ENCODE assay signal across 21 mouse cellular contexts in the genomic region with DNA sequence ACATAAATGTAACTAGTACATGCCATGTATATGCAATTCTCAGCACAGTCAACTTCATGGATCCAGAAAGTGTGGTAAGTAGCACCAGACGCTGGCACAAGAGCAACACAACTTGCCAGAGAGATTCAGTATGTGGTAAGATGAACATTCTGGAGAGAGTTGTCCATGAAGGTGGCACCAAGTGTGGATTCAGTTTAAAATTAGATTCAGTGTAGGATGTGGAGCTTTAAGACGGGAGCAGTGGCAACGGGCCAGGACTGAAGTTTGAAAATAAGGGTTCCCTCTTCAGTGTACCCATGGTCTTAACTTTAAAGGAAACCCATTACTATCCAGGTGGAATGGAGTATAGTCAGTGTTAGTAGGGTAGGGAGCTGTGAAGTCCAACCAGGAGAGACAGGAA.
A peak's percentile ranks its signal among the peaks of the same experiment; 100 is the strongest.
DNase-seq lines count a peak whose midpoint lies in the region; ATAC-seq and TF ChIP-seq lines count a peak whose summit lies in the region.
"Had no signal": no experiment of that assay in that cellular context is flagged by ENCODE, and none has a peak within 500 bp of the region (broad histone marks: within the 10 kb centered on the region; RNA-seq: fewer than 3 reads in every experiment).

No protein-coding gene starts in this region.

- no peaks in the 10 kb centered on the region for H3K9me3 ChIP-seq in forebrain, embryonic 14.5 days (replicated peaks; ENCODE audit: control insufficient read depth, low read length)
- H3K9me3 ChIP-seq: embryonic facial prominence, embryonic 13.5 days; forebrain, embryonic 12.5 days; G1E; heart, embryonic 10.5 days had no signal

- no peaks in the 10 kb centered on the region for H3K27me3 ChIP-seq in forebrain, embryonic 14.5 days (replicated peaks; ENCODE audit: control insufficient read depth, insufficient read depth, low read length)
- no peaks in the 10 kb centered on the region for H3K27me3 ChIP-seq in heart, adult 2 months (ENCODE audit: control insufficient read depth, insufficient read depth, low read length)
- H3K27me3 ChIP-seq: embryonic facial prominence, embryonic 13.5 days; forebrain, embryonic 12.5 days had no signal

- no peak overlapping the region for H3K27ac ChIP-seq in forebrain, embryonic 14.5 days (ENCODE audit: low read depth, low read length)
- no peak overlapping the region for H3K27ac ChIP-seq in heart, adult 2 months
- H3K27ac ChIP-seq: embryonic facial prominence, embryonic 13.5 days; forebrain, embryonic 12.5 days; heart, embryonic 10.5 days; hindbrain, embryonic 14.5 days had no signal

- TF ChIP-seq EP300 in heart, adult 2 months (IDR thresholded peaks at IDR 0.05; ENCODE audit: insufficient read depth, low read depth, low read length), result no peak

- no peaks in the 10 kb centered on the region for H3K4me1 ChIP-seq in forebrain, embryonic 14.5 days (ENCODE audit: control insufficient read depth, insufficient read depth, low read length)
- H3K4me1 ChIP-seq in heart, adult 2 months (ENCODE audit: control insufficient read depth, insufficient read depth, low read length), result no peaks in the 10 kb centered on the region
- H3K4me1 ChIP-seq: embryonic facial prominence, embryonic 13.5 days; heart, embryonic 10.5 days had no signal

- H3K4me2 ChIP-seq in forebrain, embryonic 14.5 days (ENCODE audit: low read length), result no peak overlapping the region
- H3K4me2 ChIP-seq: embryonic facial prominence, embryonic 13.5 days; forebrain, embryonic 12.5 days; hindbrain, embryonic 14.5 days had no signal

- no peaks in the 10 kb centered on the region for H3K79me2 ChIP-seq in heart, adult 2 months (replicated peaks; ENCODE audit: control insufficient read depth, insufficient read depth, low read length)

- no peak for TF ChIP-seq CTCF in heart, adult 2 months (IDR thresholded peaks at IDR 0.05)

- 89% methylated on average over 3 of the region's 3 CpGs for WGBS in forebrain, embryonic 14.5 days
- WGBS in heart, adult 2 months, result 78% methylated on average over 3 of the region's 3 CpGs

- ATAC-seq in forebrain, embryonic 14.5 days, result no peak
- ATAC-seq: forebrain, postnatal 0 days had no signal

- no peak for TF ChIP-seq POLR2A in heart, adult 2 months (IDR thresholded peaks at IDR 0.05; ENCODE audit: insufficient read depth, low read depth, low read length)

- H3K9ac ChIP-seq in forebrain, embryonic 14.5 days (ENCODE audit: low read length), result no peak overlapping the region
- no peak overlapping the region for H3K9ac ChIP-seq in heart, adult 2 months (ENCODE audit: low read depth, low read length)
- H3K9ac ChIP-seq: embryonic facial prominence, embryonic 13.5 days; forebrain, embryonic 12.5 days; forebrain, postnatal 0 days; hindbrain, embryonic 14.5 days had no signal

- no peak overlapping the region for H3K4me3 ChIP-seq in forebrain, embryonic 14.5 days (ENCODE audit: low read depth, low read length)
- H3K4me3 ChIP-seq in heart, adult 2 months, result no peak overlapping the region
- H3K4me3 ChIP-seq: embryonic facial prominence, embryonic 13.5 days; forebrain, embryonic 12.5 days; heart, embryonic 10.5 days had no signal

- intact Hi-C loops in heart, adult 2 months (cut with DNase I), result no loop called here

- no peaks in the 10 kb centered on the region for H3K36me3 ChIP-seq in forebrain, embryonic 14.5 days (ENCODE audit: control insufficient read depth, insufficient read depth, low read length)
- no peaks in the 10 kb centered on the region for H3K36me3 ChIP-seq in heart, adult 2 months (ENCODE audit: control insufficient read depth, insufficient read depth, low read length)
- H3K36me3 ChIP-seq: embryonic facial prominence, embryonic 13.5 days; forebrain, embryonic 12.5 days; G1E; heart, embryonic 10.5 days had no signal

- peak; percentile 49 for DNase-seq in right cerebral cortex, adult 18-20 months
- no peak for DNase-seq in right cerebral cortex, postnatal 4 days
- peak; percentile 50 to 55 for DNase-seq in left cerebral cortex, adult 18-20 months (ENCODE audit: low spot score in 2 of 2)
- peak; percentile 22 to 45 for DNase-seq in right cerebral cortex, adult 2 months (ENCODE audit: low spot score in 2 of 2)
- DNase-seq in telencephalon, adult 2 months (ENCODE audit: low read depth, low spot score), result peak; percentile 36
- no peak for DNase-seq in forebrain, embryonic 14.5 days (ENCODE audit: low spot score)
- no peak for DNase-seq in heart, adult 2 months
- DNase-seq in kidney, adult 18-20 months, result no peak
- DNase-seq: adrenal gland, postnatal 10 days; cerebellum, adult 11-12 months; cerebellum, adult 9-11 months; cerebellum, postnatal 36 days; forebrain, postnatal 0 days; gastrocnemius, postnatal 36 days; heart, adult 11 months; heart, postnatal 10 days had no signal

Comparison
In these comparisons a context has a peak if more than half of its experiments do, and no peak if none do; other contexts are left out.
1. DNase-seq: peak in right cerebral cortex, adult 18-20 months (single experiment), left cerebral cortex, adult 18-20 months (2 of 2), right cerebral cortex, adult 2 months (2 of 2) and telencephalon, adult 2 months (single experiment); none in right cerebral cortex, postnatal 4 days (single experiment), forebrain, embryonic 14.5 days (single experiment), heart, adult 2 months (0 of 2) and kidney, adult 18-20 months (single experiment).